Mouse (Mus musculus): Measurements from ENCODE around the gene Myoz1. TPM values are rescaled to one million over a fixed set of nuclear protein-coding genes. Genes with fewer than 3 reads are reported as not detected.

Gene Myoz1
- total and polyA plus RNA-seq, 2 experiments from 2014 or later = 0.30 to 0.57 TPM

- H3K4me2 ChIP-seq (ENCODE audit: low read depth) = no peak overlapping the region
- H3K9me3 ChIP-seq (ENCODE audit: low read length) = no peaks in the 10 kb centered on the region
- no peak for ATAC-seq
- no peak overlapping the region for H3K4me3 ChIP-seq (ENCODE audit: low read depth, low read length)
- no peak overlapping the region for H3K9ac ChIP-seq
- no peaks in the 10 kb centered on the region for H3K4me1 ChIP-seq (ENCODE audit: insufficient read depth)
- H3K27ac ChIP-seq (ENCODE audit: low read depth, low read length) = no peak overlapping the region
- no peak for DNase-seq
- no peak for TF ChIP-seq CTCF (IDR thresholded peaks at IDR 0.05; ENCODE audit: low read depth)
- no peaks in the 10 kb centered on the region for H3K27me3 ChIP-seq (ENCODE audit: insufficient read depth, low read length)
- H3K36me3 ChIP-seq (ENCODE audit: insufficient read depth) = no peaks in the 10 kb centered on the region; the same call in 1 of the 2 replicates
- 94% methylated on average over 1 of the region's 1 CpGs for WGBS
Measured at GRCm38 (mm10) chr14:20612820-20613219, 43.5 kb downstream of the Myoz1 start.

DNA sequence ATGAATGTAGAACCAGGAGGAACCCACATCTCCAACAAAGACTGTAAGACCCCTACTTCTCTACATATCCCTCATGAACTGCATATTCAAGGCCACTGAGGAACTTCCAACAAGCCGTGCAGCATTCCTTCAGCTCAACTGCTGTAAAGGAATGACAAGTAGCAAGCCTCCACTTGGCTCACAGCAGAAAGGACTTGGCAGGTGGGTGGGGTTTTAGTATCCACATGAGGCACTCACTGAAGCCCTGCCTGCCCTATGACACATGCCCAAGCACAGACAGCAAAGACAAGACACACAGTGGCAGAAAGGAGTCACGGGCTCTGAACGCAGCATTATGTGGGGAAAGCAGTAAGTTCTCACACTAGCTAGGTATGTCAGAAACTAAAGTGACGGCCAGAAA lies 46.2 kb downstream of the Myoz1 start:
- Histone ChIP-seq H3K9me3 (ENCODE audit: low read length) (no peaks in the 10 kb centered on the region), H3K36me3 (ENCODE audit: insufficient read depth) (peaks cover 6% of the 10 kb centered on the region), H3K27ac (ENCODE audit: low read depth, low read length) (no peak overlapping the region), H3K4me2 (ENCODE audit: low read depth) (no peak overlapping the region), H3K9ac (no peak overlapping the region), H3K4me1 (ENCODE audit: insufficient read depth) (no peaks in the 10 kb centered on the region), H3K27me3 (ENCODE audit: insufficient read depth, low read length) (no peaks in the 10 kb centered on the region), H3K4me3 (ENCODE audit: low read depth, low read length) (no peak overlapping the region)
- WGBS = 82% methylated on average over 4 of the region's 4 CpGs
- TF ChIP-seq CTCF (IDR thresholded peaks at IDR 0.05; ENCODE audit: low read depth) = no peak
- ATAC-seq (no peak), DNase-seq (no peak)

GRCm38 (mm10) chr14:20609519-20609918 lies 46.8 kb downstream of the Myoz1 start:
- whole genome bisulfite sequencing = 90% methylated on average over 3 of the region's 3 CpGs
- no peak for ATAC-seq
- H3K9ac ChIP-seq = no peak overlapping the region
- no peaks in the 10 kb centered on the region for H3K9me3 ChIP-seq (ENCODE audit: low read length)
- H3K27me3 ChIP-seq (ENCODE audit: insufficient read depth, low read length) = no peaks in the 10 kb centered on the region
- H3K4me1 ChIP-seq (ENCODE audit: insufficient read depth) = no peaks in the 10 kb centered on the region
- no peak for TF ChIP-seq CTCF (IDR thresholded peaks at IDR 0.05; ENCODE audit: low read depth)
- no peak overlapping the region for H3K4me3 ChIP-seq (ENCODE audit: low read depth, low read length)
- no peak for DNase-seq
- H3K36me3 ChIP-seq (ENCODE audit: insufficient read depth) = peaks cover 6% of the 10 kb centered on the region
- H3K4me2 ChIP-seq (ENCODE audit: low read depth) = no peak overlapping the region
- no peak overlapping the region for H3K27ac ChIP-seq (ENCODE audit: low read depth, low read length)

GRCm38 (mm10) chr14:20607396-20608126 lies 48.8 kb downstream of the Myoz1 start:
- DNase-seq (no peak), ATAC-seq (no peak)
- H3K4me2 ChIP-seq (ENCODE audit: low read depth) = no peak overlapping the region
- no peak for TF ChIP-seq CTCF (IDR thresholded peaks at IDR 0.05; ENCODE audit: low read depth)
- H3K4me1 ChIP-seq (ENCODE audit: insufficient read depth) = no peaks in the 10 kb centered on the region
- no peaks in the 10 kb centered on the region for H3K9me3 ChIP-seq (ENCODE audit: low read length)
- no peak overlapping the region for H3K4me3 ChIP-seq (ENCODE audit: low read depth, low read length)
- peaks cover 6% of the 10 kb centered on the region for H3K36me3 ChIP-seq (ENCODE audit: insufficient read depth)
- WGBS = 82% methylated on average over 9 of the region's 9 CpGs
- no peak overlapping the region for H3K27ac ChIP-seq (ENCODE audit: low read depth, low read length)
- no peak overlapping the region for H3K9ac ChIP-seq
- no peaks in the 10 kb centered on the region for H3K27me3 ChIP-seq (ENCODE audit: insufficient read depth, low read length)

DNA sequence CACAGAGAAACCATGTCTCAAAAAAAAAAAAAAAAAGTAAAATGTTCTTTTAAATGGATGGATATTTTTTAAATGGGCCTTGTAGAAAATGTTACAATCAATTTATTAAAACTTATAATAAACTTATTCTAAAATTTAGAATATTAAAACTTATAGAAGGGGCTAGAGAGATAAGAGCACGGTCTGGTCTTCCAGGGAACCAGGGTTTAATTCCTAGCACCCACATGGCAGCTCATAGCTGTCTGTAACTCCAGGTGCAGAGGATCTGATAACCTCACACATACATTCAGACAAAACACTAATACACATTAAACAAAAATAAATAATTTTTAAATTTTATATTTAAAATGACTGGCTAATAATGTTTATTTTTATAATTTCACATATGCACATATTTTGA lies 55.1 kb downstream of the Myoz1 start:
- H3K4me2 ChIP-seq (ENCODE audit: low read depth) = no peak overlapping the region
- WGBS = 98% methylated on average over 1 of the region's 1 CpGs
- H3K4me3 ChIP-seq (ENCODE audit: low read depth, low read length) = no peak overlapping the region
- H3K27me3 ChIP-seq (ENCODE audit: insufficient read depth, low read length) = no peaks in the 10 kb centered on the region
- no peak overlapping the region for H3K27ac ChIP-seq (ENCODE audit: low read depth, low read length)
- no peaks in the 10 kb centered on the region for H3K4me1 ChIP-seq (ENCODE audit: insufficient read depth)
- no peak for ATAC-seq
- no peak for TF ChIP-seq CTCF (IDR thresholded peaks at IDR 0.05; ENCODE audit: low read depth)
- DNase-seq = no peak
- no peaks in the 10 kb centered on the region for H3K9me3 ChIP-seq (ENCODE audit: low read length)
- H3K9ac ChIP-seq = no peak overlapping the region
- H3K36me3 ChIP-seq (ENCODE audit: insufficient read depth) = no peaks in the 10 kb centered on the region

DNA sequence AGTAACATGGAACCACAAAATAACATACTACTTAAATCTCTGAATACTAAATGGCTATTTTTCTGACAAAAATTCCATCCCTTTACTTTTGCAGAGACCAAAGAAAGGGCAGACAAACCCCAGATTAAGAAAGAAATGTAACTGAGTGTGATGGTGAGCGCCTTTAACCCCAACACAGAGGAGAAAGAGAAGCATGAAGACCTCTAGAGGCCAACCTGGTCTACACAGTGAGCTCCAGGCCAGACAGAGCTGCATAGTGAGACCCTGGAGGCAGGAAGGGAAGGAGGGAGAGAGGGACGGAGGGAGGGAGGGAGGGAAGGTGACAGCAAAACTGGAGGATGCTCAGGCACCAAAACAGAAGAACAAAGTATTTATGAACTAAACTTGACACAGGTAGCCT lies 56.1 kb downstream of the Myoz1 start:
- ATAC-seq (no peak), DNase-seq (no peak)
- H3K36me3 ChIP-seq (ENCODE audit: insufficient read depth) = no peaks in the 10 kb centered on the region
- H3K4me2 ChIP-seq (ENCODE audit: low read depth) = no peak overlapping the region
- H3K27me3 ChIP-seq (ENCODE audit: insufficient read depth, low read length) = no peaks in the 10 kb centered on the region
- WGBS = 83% methylated on average over 2 of the region's 2 CpGs
- no peak for TF ChIP-seq CTCF (IDR thresholded peaks at IDR 0.05; ENCODE audit: low read depth)
- no peak overlapping the region for H3K4me3 ChIP-seq (ENCODE audit: low read depth, low read length)
- H3K9ac ChIP-seq = no peak overlapping the region
- H3K9me3 ChIP-seq (ENCODE audit: low read length) = no peaks in the 10 kb centered on the region
- H3K27ac ChIP-seq (ENCODE audit: low read depth, low read length) = no peak overlapping the region
- no peaks in the 10 kb centered on the region for H3K4me1 ChIP-seq (ENCODE audit: insufficient read depth)

DNA sequence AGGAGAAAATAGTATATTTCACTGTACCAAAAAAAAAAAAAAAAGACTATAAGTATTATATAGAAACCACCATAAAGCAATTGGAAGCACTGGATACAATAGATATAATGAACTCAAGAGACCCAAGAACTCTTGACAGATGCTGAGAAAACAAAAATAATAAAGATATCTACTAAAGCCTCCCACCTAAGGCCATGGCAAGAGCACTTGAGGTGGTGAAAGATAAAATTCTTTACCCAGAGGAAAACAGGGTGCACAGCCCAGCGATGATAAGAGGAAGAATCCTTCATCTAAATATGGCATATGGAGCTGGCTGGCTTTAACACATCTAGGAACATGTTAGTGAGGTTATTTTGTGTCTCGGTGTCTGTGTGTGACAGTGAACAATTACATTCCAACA lies 56.8 kb downstream of the Myoz1 start:
- no peak overlapping the region for H3K9ac ChIP-seq
- TF ChIP-seq CTCF (IDR thresholded peaks at IDR 0.05; ENCODE audit: low read depth) = no peak
- no peaks in the 10 kb centered on the region for H3K36me3 ChIP-seq (ENCODE audit: insufficient read depth)
- no peak for ATAC-seq
- H3K27ac ChIP-seq (ENCODE audit: low read depth, low read length) = no peak overlapping the region
- no peak overlapping the region for H3K4me2 ChIP-seq (ENCODE audit: low read depth)
- H3K27me3 ChIP-seq (ENCODE audit: insufficient read depth, low read length) = no peaks in the 10 kb centered on the region
- no peaks in the 10 kb centered on the region for H3K4me1 ChIP-seq (ENCODE audit: insufficient read depth)
- H3K9me3 ChIP-seq (ENCODE audit: low read length) = no peaks in the 10 kb centered on the region
- no peak overlapping the region for H3K4me3 ChIP-seq (ENCODE audit: low read depth, low read length)
- 80% methylated on average over 2 of the region's 2 CpGs for WGBS
- no peak for DNase-seq

Small RNAs within 50 kb of the gene (microRNA-seq; reads per million reads assigned to microRNA genes)
- 2.9 to 3.5 reads per million in 2 experiments for gene Mir6946

Other genes starting within 250 kb of the Myoz1 start
- gene Cfap70, start 204.3 kb downstream of the Myoz1 start, total RNA-seq (2014; rRNA removed) = 1.5 and 2.1 TPM in 2 replicates
- 0.88 and 1.4 TPM in 2 replicates for gene Cfap70, start 204.3 kb downstream of the Myoz1 start, polyA plus RNA-seq (2015; fragmentation: Nextera tagmentation; extraction: Ambion mirVana)
- gene Anxa7, start 176.4 kb downstream of the Myoz1 start, total RNA-seq (2014; rRNA removed) = 36.7 and 43.0 TPM in 2 replicates
- 20.9 and 21.2 TPM in 2 replicates for gene Anxa7, start 176.4 kb downstream of the Myoz1 start, polyA plus RNA-seq (2015; fragmentation: Nextera tagmentation; extraction: Ambion mirVana)
- gene Mss51, start 159.6 kb downstream of the Myoz1 start, total RNA-seq (2014; rRNA removed) = 0.14 and 0.15 TPM in 2 replicates
- gene Mss51, start 159.6 kb downstream of the Myoz1 start, polyA plus RNA-seq (2015; fragmentation: Nextera tagmentation; extraction: Ambion mirVana) = not detected in 2 replicates
- 172 and 194 TPM in 2 replicates for gene Ppp3cb, start 110.0 kb downstream of the Myoz1 start, total RNA-seq (2014; rRNA removed)
- gene Ppp3cb, start 110.0 kb downstream of the Myoz1 start, polyA plus RNA-seq (2015; fragmentation: Nextera tagmentation; extraction: Ambion mirVana) = 83.5 and 103 TPM in 2 replicates
- gene Usp54, start 15.5 kb downstream of the Myoz1 start, total RNA-seq (2014; rRNA removed) = 20.5 and 28.9 TPM in 2 replicates
- 3.0 and 4.8 TPM in 2 replicates for gene Usp54, start 15.5 kb downstream of the Myoz1 start, polyA plus RNA-seq (2015; fragmentation: Nextera tagmentation; extraction: Ambion mirVana)
- 0.15 and 0.24 TPM in 2 replicates for gene Synpo2l, start 11.8 kb upstream of the Myoz1 start, total RNA-seq (2014; rRNA removed)
- gene Synpo2l, start 11.8 kb upstream of the Myoz1 start, polyA plus RNA-seq (2015; fragmentation: Nextera tagmentation; extraction: Ambion mirVana) = 0.17 and 0.19 TPM in 2 replicates
- 65.0 and 86.4 TPM in 2 replicates for gene Sec24c, start 17.8 kb upstream of the Myoz1 start, total RNA-seq (2014; rRNA removed)
- 46.0 and 57.1 TPM in 2 replicates for gene Sec24c, start 17.8 kb upstream of the Myoz1 start, polyA plus RNA-seq (2015; fragmentation: Nextera tagmentation; extraction: Ambion mirVana)
- 11.2 and 17.9 TPM in 2 replicates for gene Fut11, start 38.4 kb upstream of the Myoz1 start, total RNA-seq (2014; rRNA removed)
- gene Fut11, start 38.4 kb upstream of the Myoz1 start, polyA plus RNA-seq (2015; fragmentation: Nextera tagmentation; extraction: Ambion mirVana) = 14.0 and 20.7 TPM in 2 replicates
- gene Chchd1, start 46.5 kb upstream of the Myoz1 start, total RNA-seq (2014; rRNA removed) = 238 and 257 TPM in 2 replicates
- gene Chchd1, start 46.5 kb upstream of the Myoz1 start, polyA plus RNA-seq (2015; fragmentation: Nextera tagmentation; extraction: Ambion mirVana) = 222 and 300 TPM in 2 replicates
- gene Zswim8, start 51.0 kb upstream of the Myoz1 start, total RNA-seq (2014; rRNA removed) = 112 and 162 TPM in 2 replicates
- 24.6 and 28.2 TPM in 2 replicates for gene Zswim8, start 51.0 kb upstream of the Myoz1 start, polyA plus RNA-seq (2015; fragmentation: Nextera tagmentation; extraction: Ambion mirVana)
- 16.3 and 25.0 TPM in 2 replicates for gene Ndst2, start 78.0 kb upstream of the Myoz1 start, total RNA-seq (2014; rRNA removed)
- gene Ndst2, start 78.0 kb upstream of the Myoz1 start, polyA plus RNA-seq (2015; fragmentation: Nextera tagmentation; extraction: Ambion mirVana) = 6.7 and 11.2 TPM in 2 replicates
- 137 and 145 TPM in 2 replicates for gene Camk2g, start 137.5 kb upstream of the Myoz1 start, total RNA-seq (2014; rRNA removed)
- gene Camk2g, start 137.5 kb upstream of the Myoz1 start, polyA plus RNA-seq (2015; fragmentation: Nextera tagmentation; extraction: Ambion mirVana) = 165 and 231 TPM in 2 replicates
- 0.62 and 1.1 TPM in 2 replicates for gene Plau, start 180.1 kb upstream of the Myoz1 start, total RNA-seq (2014; rRNA removed)
- gene Plau, start 180.1 kb upstream of the Myoz1 start, polyA plus RNA-seq (2015; fragmentation: Nextera tagmentation; extraction: Ambion mirVana) = 0.23 and 0.44 TPM in 2 replicates

Measured in forebrain, postnatal 0 days (tissue).